Mouse (Mus musculus) cerebellum, adult 2 months (tissue): ENCODE data around the gene Pik3r5.

Experiments used
- CTCF ChIP-seq: fragments of 200-500 bp; IDR thresholded peaks from 2 replicates; pipeline ENCODE4 v1.5.1; 2011; ENCODE audit warnings: low read depth, mild to moderate bottlenecking, control low read depth, low read length, moderate library complexity, borderline replicate concordance; ENCODE audit not compliant: insufficient read depth
- POLR2A ChIP-seq: fragments of 200-500 bp; IDR thresholded peaks from 2 replicates; pipeline ENCODE4 v1.6.1; 2011; ENCODE audit warnings: low read length, control low read depth, borderline replicate concordance; ENCODE audit not compliant: insufficient read depth

DNA sequence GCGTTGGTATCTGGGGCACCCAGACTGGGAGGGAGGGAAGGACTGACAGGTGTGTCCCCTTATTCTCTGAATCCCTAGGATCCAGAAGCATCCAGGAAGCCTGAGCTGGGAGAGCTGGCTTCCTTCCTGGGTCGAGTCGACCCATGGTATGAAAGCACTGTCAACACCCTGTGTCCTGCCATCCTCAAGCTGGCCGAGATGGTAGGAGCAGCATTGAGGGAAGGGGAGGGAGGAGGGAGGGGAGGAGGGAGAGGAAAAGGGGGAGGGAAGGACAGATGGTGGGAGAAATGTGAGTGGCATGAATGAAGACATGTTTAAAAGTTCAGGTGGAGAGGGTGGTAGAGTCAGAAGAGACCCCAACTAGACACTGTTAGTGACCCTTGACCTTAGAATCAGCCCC is 104.1 kb downstream of the Pik3r5 start:
- TF ChIP-seq CTCF = no peak
- TF ChIP-seq POLR2A = no peak
